Mouse (Mus musculus) midbrain, embryonic 14.5 days (tissue): Measurements from ENCODE around the gene Pcgf2. TPM values are rescaled to one million over a fixed set of nuclear protein-coding genes. Genes with fewer than 3 reads are reported as not detected.

Source experiments
- ATAC-seq: fragments of 200-750 bp; cut with Nextera tagmentation; 2 replicates; pipeline ENCODE4 v1.8.0; 2017; ENCODE audit warnings: moderate number of reproducible peaks, moderate library complexity; ENCODE audit not compliant: low FRiP score, low TSS enrichment
- DNase-seq: peaks from one replicate; pipeline ENCODE4 v3.0.0-alpha.2; 2015
- H3K27ac ChIP-seq: fragments of 300-500 bp; sonication (generic); replicated peaks from 2 replicates; pipeline ENCODE4 v1.5.1; 2014; ENCODE audit warnings: mild to moderate bottlenecking, low read depth, low read length, moderate library complexity
- H3K27me3 ChIP-seq: fragments of 300-500 bp; sonication (generic); 2 replicates; pipeline ENCODE4 v1.6.1; 2014; ENCODE audit warnings: low read length, control low read depth, mixed read lengths; ENCODE audit not compliant: control insufficient read depth, insufficient read depth
- H3K36me3 ChIP-seq: fragments of 300-500 bp; sonication (generic); 2 replicates; pipeline ENCODE4 v1.6.1; 2014; ENCODE audit warnings: low read length, control low read depth; ENCODE audit not compliant: control insufficient read depth, insufficient read depth
- H3K4me1 ChIP-seq: fragments of 300-500 bp; sonication (generic); 2 replicates; pipeline ENCODE4 v1.6.1; 2014; ENCODE audit warnings: mild to moderate bottlenecking, antibody characterized with exemption, low read length, control low read depth; ENCODE audit not compliant: control insufficient read depth, insufficient read depth
- H3K4me2 ChIP-seq: fragments of 300-500 bp; sonication (generic); 2 replicates; pipeline ENCODE4 v1.6.1; 2014; ENCODE audit warnings: mild to moderate bottlenecking, low read length, moderate library complexity
- H3K4me3 ChIP-seq: fragments of 300-500 bp; sonication (generic); replicated peaks from 2 replicates; pipeline ENCODE4 v1.5.1; 2014; ENCODE audit warnings: low read depth, low read length
- H3K9ac ChIP-seq: fragments of 300-500 bp; sonication (generic); replicated peaks from 2 replicates; pipeline ENCODE4 v1.6.1; 2014; ENCODE audit warnings: mild to moderate bottlenecking, low read length, moderate library complexity
- H3K9me3 ChIP-seq: fragments of 300-500 bp; sonication (generic); 2 replicates; pipeline ENCODE4 v1.6.1; 2016; ENCODE audit warnings: low read length, control low read depth, mixed read lengths; ENCODE audit not compliant: control insufficient read depth
- WGBS: fragments of 180-500 bp; shearing (Covaris S2); extraction: QIAGEN DNeasy Blood & Tissue Kit; methylation state at CpG from one replicate; pipeline ENCODE4 v1.1.7; 2014; 5-methylcytosine and 5-hydroxymethylcytosine counted together
- microRNA-seq: library from miRNA; unstranded; fragments of <30 nt; microRNA quantifications from one replicate; pipeline ENCODE4, GENCODE M21; 2016
- polyA plus RNA-seq: library from polyadenylated mRNA; unstranded; fragments of >200 nt; fragmentation: Nextera tagmentation; extraction: Ambion mirVana; gene quantifications from 2 replicates; pipeline ENCODE4 v1.2.1, GENCODE M21; 2014

The Pcgf2 gene
- polyA plus RNA-seq, 1 experiment from 2014 or later: 25.5 TPM

DNA sequence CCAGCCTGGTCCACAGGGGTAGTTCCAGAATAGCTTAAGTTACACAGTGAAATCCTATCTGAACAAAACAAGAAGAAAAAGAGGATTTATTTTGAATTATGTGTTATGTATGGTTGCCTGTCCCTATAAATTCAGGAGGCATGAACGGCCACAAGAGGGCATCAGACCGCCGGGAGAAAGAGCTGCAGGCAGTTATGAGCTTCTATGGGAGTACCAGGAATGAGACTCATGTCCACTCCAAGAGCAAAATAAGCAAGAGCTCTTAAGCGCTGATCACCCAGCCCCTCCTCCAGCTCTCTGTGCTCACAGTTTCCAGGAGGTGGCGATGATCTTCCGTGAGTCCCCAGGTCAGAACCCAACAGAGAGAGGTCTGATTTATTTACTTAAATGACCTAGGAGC is 55.5 kb downstream of the Pcgf2 start:
- ATAC-seq: no peak
- no peak overlapping the region for H3K4me3 ChIP-seq
- H3K4me1 ChIP-seq: no peaks in the 10 kb centered on the region
- no peak overlapping the region for H3K9ac ChIP-seq
- WGBS: 4% methylated on average over 6 of the region's 6 CpGs
- no peaks in the 10 kb centered on the region for H3K36me3 ChIP-seq
- H3K4me2 ChIP-seq: no peak overlapping the region
- no peaks in the 10 kb centered on the region for H3K9me3 ChIP-seq
- peak; percentile 73 for DNase-seq
- no peaks in the 10 kb centered on the region for H3K27me3 ChIP-seq
- no peak overlapping the region for H3K27ac ChIP-seq

DNA sequence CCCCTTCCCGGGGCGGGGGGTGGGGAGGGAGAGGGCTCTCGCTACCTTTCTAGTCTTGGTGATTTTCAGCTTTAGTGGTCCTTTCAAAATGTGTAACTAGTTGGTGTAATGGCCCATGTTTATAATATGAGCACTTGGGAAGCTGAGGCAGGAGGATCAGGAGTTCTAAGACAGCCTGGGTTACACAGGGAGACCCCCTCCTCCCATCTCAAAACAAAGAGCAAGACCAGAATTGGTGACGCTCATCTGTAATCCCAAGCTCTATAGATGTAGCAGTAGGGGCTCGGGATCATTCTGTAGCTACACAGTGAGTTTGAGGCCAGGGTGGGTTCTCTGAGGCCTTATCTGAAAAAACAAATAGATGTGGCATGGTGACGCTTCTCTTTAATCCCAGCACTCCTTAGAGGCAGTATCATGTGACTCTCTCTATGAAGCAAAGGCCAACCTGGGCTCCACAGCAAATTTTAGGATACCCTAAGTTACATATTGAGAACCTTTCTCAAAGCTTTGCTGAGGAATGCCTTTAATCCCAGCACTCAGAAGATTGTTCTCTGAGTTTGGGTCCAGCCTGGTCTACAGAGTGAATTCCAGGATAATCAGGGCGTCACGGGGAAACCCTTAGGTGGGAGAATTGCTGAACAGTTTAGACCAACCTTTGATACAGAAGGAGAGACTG is 56.8 kb downstream of the Pcgf2 start:
- Histone ChIP-seq H3K36me3 (no peaks in the 10 kb centered on the region), H3K27ac (no peak overlapping the region), H3K9me3 (no peaks in the 10 kb centered on the region), H3K4me2 (no peak overlapping the region), H3K27me3 (no peaks in the 10 kb centered on the region), H3K4me1 (no peaks in the 10 kb centered on the region), H3K9ac (no peak overlapping the region), H3K4me3 (no peak overlapping the region)
- no peak for ATAC-seq
- WGBS: 80% methylated on average over 8 of the region's 8 CpGs
- no peak for DNase-seq

DNA sequence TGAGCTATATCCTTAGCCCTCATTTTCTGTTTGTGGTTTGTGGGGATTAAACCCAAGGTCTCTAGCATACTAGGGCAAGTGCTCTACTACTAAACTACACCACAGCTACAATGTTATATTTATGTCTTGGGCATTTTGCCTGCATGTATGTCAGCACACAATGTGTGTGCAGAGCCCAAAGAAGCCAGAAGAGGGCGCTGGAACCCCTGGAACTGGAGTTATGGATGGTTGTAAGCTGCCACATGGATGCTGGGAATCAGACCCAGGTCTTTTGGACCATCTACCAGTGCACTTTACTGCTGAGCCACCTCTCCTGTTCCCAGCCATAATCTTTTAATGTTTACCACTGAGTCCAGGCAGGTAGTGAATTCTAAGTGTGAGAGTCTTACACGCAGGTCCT is 57.6 kb downstream of the Pcgf2 start:
- H3K36me3 ChIP-seq: no peaks in the 10 kb centered on the region
- H3K27me3 ChIP-seq: no peaks in the 10 kb centered on the region
- H3K4me2 ChIP-seq: no peak overlapping the region
- 48% methylated on average over 2 of the region's 2 CpGs for WGBS
- no peaks in the 10 kb centered on the region for H3K9me3 ChIP-seq
- H3K4me3 ChIP-seq: no peak overlapping the region
- ATAC-seq (no peak), DNase-seq (no peak)
- no peak overlapping the region for H3K9ac ChIP-seq
- no peaks in the 10 kb centered on the region for H3K4me1 ChIP-seq
- no peak overlapping the region for H3K27ac ChIP-seq

DNA sequence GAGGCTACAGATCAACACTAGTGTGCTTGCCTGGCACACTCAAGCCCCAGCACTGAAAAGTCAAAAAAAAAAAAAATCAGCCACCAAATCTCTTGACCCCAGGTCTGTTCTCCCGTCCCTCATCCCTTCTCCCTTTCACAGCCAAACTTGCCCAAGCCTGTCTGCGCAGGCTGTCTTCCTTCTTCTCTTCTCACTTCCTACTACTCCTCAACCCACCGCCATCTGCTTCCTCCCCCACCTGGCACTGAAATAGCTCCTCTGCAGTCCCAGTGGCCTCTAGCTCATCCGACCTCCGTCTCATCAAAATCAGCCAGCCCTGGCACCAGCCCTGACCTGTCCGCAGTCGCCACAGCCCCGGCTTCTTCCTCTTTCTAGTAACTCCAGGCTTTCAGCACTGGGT is 58.6 kb downstream of the Pcgf2 start:
- no peak for ATAC-seq
- WGBS: 62% methylated on average over 8 of the region's 8 CpGs
- Histone ChIP-seq H3K4me3 (no peak overlapping the region), H3K9ac (no peak overlapping the region), H3K4me2 (no peak overlapping the region), H3K27ac (no peak overlapping the region), H3K36me3 (no peaks in the 10 kb centered on the region), H3K4me1 (no peaks in the 10 kb centered on the region), H3K27me3 (no peaks in the 10 kb centered on the region), H3K9me3 (no peaks in the 10 kb centered on the region)
- no peak for DNase-seq

Small RNA genes within 50 kb of the gene (microRNA-seq; reads per million reads assigned to microRNA genes)
- gene Gm24158 (0.88 reads per million), gene Mir6927 (0.59 reads per million), gene Mir8102 (not detected)

Other genes starting within 250 kb of the Pcgf2 start
- 0.51 TPM in 1 of 2 replicates, not detected in the other for gene 4933428G20Rik, start 200.2 kb downstream of the Pcgf2 start, polyA plus RNA-seq
- gene Srcin1, start 124.3 kb downstream of the Pcgf2 start, polyA plus RNA-seq: 9.6 and 15.1 TPM in 2 replicates
- gene Epop, start 70.8 kb downstream of the Pcgf2 start, polyA plus RNA-seq: 1.9 and 2.8 TPM in 2 replicates
- 6.2 and 9.0 TPM in 2 replicates for gene Mllt6, start 37.1 kb downstream of the Pcgf2 start, polyA plus RNA-seq
- 17.4 and 21.8 TPM in 2 replicates for gene Cisd3, start 14.7 kb downstream of the Pcgf2 start, polyA plus RNA-seq
- gene Psmb3, start 2.9 kb upstream of the Pcgf2 start, polyA plus RNA-seq: 456 and 503 TPM in 2 replicates
- 4.8 and 7.7 TPM in 2 replicates for gene Pip4k2b, start 44.2 kb upstream of the Pcgf2 start, polyA plus RNA-seq
- 10.9 and 13.2 TPM in 2 replicates for gene Cwc25, start 66.1 kb upstream of the Pcgf2 start, polyA plus RNA-seq
- not detected in 2 replicates for gene 1700001P01Rik, start 75.4 kb upstream of the Pcgf2 start, polyA plus RNA-seq
- gene Rpl23, start 81.9 kb upstream of the Pcgf2 start, polyA plus RNA-seq: 363 and 413 TPM in 2 replicates
- 114 and 138 TPM in 2 replicates for gene Lasp1, start 98.5 kb upstream of the Pcgf2 start, polyA plus RNA-seq
- gene B230217C12Rik, start 140.3 kb upstream of the Pcgf2 start, polyA plus RNA-seq: 32.4 and 36.5 TPM in 2 replicates
- gene Fbxo47, start 183.7 kb upstream of the Pcgf2 start, polyA plus RNA-seq: 0.62 and 0.67 TPM in 2 replicates